Mouse (Mus musculus) neutrophil, adult 65 days (primary cell): ENCODE results near the gene Ankub1. TPM values are rescaled to one million over a fixed set of nuclear protein-coding genes. Genes with fewer than 3 reads are reported as not detected.

Source experiments
- total RNA-seq: library from RNA; stranded (reverse); gene quantifications from 2 replicates; pipeline ENCODE4 v1.2.4, GENCODE M21; 2023

Gene Ankub1
- total RNA-seq = not detected in 2 replicates

GRCm38 (mm10) chr3:57692719-57693118 is at the start of gene Ankub1:
Gene Ankub1 (minus strand): TSS chr3:57692799.

DNA sequence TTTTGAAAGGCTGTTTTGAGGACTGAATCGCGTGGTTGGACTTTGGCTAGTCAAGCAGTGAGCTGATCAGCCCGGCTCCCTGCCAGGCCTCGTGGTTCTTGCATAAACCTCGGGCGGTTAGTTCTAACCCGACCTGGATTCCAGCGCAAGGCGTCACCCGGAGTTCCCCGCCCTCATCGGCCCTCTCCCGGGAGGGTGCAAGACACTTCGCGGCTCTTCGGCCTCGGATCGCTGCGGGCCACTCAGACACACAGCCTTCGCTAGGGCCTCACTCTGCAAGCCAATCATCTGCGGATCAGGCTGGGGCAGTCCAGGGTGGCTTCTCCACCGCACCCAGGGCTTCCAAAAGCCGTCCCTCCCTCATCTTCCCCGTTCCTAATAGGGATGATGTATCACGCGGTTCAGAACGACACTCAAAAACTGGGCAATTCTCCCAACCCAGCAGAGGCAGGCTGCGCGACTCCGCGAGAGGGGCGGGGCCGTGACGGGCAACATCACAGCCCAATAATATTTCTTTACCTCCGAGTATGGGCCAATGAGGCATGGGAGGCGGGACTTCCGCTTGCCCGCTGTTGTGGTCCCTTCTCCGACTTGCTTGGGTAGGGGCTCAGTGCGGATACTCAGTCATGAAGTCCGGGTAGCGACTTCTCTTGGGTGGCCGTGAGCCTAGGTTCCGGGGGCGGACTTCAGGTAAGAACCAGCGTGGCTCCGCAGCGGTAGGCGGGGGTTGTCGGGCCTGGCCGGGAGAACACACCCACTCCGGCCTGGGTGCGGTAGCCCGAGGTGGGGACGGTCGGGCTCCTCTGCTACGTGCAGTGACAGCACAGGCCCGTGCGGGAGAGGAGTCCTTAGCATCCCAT is 43.1 kb upstream of the Ankub1 start, which contains the start of gene Rnf13:
Rnf13 (plus strand) TSS at position 552 of the 860 bp plus-strand sequence.

DNA sequence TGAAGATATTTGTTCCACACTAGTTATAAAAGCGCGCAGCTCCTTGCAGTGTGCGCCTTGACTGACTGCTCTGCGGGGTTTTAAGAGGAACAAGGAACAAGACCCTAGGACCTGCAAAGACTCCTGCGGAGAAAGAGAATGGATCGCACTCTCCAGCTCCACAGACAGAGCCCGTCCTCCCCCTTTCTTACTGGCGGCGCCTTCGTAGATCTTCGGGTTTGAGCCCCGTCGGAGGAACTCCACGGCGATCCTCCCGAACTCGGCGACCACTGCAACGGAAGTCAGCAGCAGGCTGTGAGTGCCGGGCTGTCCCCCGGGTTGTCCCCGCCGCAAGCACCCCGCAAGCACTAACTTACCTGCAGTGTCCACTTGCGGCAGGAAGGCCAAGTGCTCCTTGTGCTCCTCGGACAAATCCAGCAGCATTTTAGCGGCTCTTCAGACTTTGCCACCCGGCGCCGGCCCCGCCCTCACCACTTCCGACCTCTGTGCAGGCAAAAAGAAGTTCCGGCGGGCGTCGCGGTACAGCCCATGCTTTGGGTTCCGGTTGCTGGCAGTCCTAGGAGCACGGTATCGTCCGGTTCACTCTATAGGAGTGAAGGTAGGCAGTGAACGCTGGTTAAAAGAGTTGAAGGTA is 41.3 kb downstream of the Ankub1 start, which contains the start of gene Commd2:
Commd2 (minus strand) TSS at position 485 of the 634 bp plus-strand sequence.

Other genes starting within 250 kb of the Ankub1 start
- gene Wwtr1, start 116.9 kb downstream of the Ankub1 start, total RNA-seq = not detected in 2 replicates
- 23.6 and 24.0 TPM in 2 replicates for gene Commd2, start 41.1 kb downstream of the Ankub1 start, total RNA-seq
- 90.5 and 101 TPM in 2 replicates for gene Rnf13, start 43.3 kb upstream of the Ankub1 start, total RNA-seq
- gene Pfn2, start 155.3 kb upstream of the Ankub1 start, total RNA-seq = 0.20 TPM in 1 of 2 replicates, not detected in the other